Mouse (Mus musculus) thymus, adult 2 months (tissue): ENCODE data around the gene 4930442H23Rik. TPM values are rescaled to one million over a fixed set of nuclear protein-coding genes. Genes with fewer than 3 reads are reported as not detected.

Source experiments
- DNase-seq: peaks from one replicate; pipeline ENCODE4 v3.0.0; 2021
- H3K27ac ChIP-seq: fragments of 200-500 bp; 2 replicates; pipeline ENCODE4 v1.5.1; 2012; ENCODE audit warnings: low read length, control low read depth; ENCODE audit not compliant: control insufficient read depth, insufficient read depth
- H3K27me3 ChIP-seq: fragments of 200-500 bp; 2 replicates; pipeline ENCODE4 v1.6.1; 2012; ENCODE audit warnings: mild to moderate bottlenecking, low read length, moderate library complexity, mixed read lengths; ENCODE audit not compliant: control insufficient read depth, insufficient read depth
- H3K36me3 ChIP-seq: fragments of 200-500 bp; 2 replicates; pipeline ENCODE4 v1.6.1; 2012; ENCODE audit warnings: mild to moderate bottlenecking, low read length, moderate library complexity; ENCODE audit not compliant: control insufficient read depth, insufficient read depth
- H3K4me1 ChIP-seq: fragments of 200-500 bp; replicated peaks from 2 replicates; pipeline ENCODE4 v1.6.1; 2012; ENCODE audit warnings: low read length; ENCODE audit not compliant: control insufficient read depth, insufficient read depth
- H3K4me3 ChIP-seq: fragments of 200-500 bp; 2 replicates; pipeline ENCODE4 v1.5.1; 2012; ENCODE audit warnings: mild to moderate bottlenecking, low read length, control low read depth, moderate library complexity; ENCODE audit not compliant: control insufficient read depth, insufficient read depth
- CTCF ChIP-seq: fragments of 200-500 bp; IDR thresholded peaks from 2 replicates; pipeline ENCODE4 v1.5.1; 2012; ENCODE audit warnings: mild to moderate bottlenecking, control low read depth, low read length, moderate library complexity, borderline replicate concordance; ENCODE audit not compliant: control insufficient read depth, poor library complexity, insufficient read depth; ENCODE audit errors: extremely low read depth
- POLR2A ChIP-seq: fragments of 200-500 bp; IDR thresholded peaks from 2 replicates; pipeline ENCODE4 v1.6.1; 2012; ENCODE audit warnings: mild to moderate bottlenecking, low read length, control low read depth, moderate library complexity; ENCODE audit not compliant: control insufficient read depth, poor library complexity, insufficient read depth; ENCODE audit errors: extremely low read depth
- WGBS: fragments of 180-500 bp; shearing (Covaris S2); methylation state at CpG from one replicate; pipeline ENCODE4 v1.1.7; 2018; 5-methylcytosine and 5-hydroxymethylcytosine counted together
- polyA plus RNA-seq: library from polyadenylated mRNA; depleted of rRNA; stranded (reverse); fragments of >200 nt; gene quantifications from 2 replicates; pipeline ENCODE4 v1.2.3, GENCODE M21; 2012; rRNA removed

The 4930442H23Rik gene
- polyA plus RNA-seq, 1 experiment = not detected

- Histone ChIP-seq H3K27ac (no peak within 1 kb of the TSS), H3K4me1 (peaks cover 36% of the 10 kb centered on the region), H3K4me3 (peak within 1 kb of the TSS; percentile 84), H3K36me3 (no peaks in the 10 kb centered on the region), H3K27me3 (no peaks in the 10 kb centered on the region; the same call in 1 of the 2 replicates)
- no peak for DNase-seq
- no peak for TF ChIP-seq CTCF
- TF ChIP-seq POLR2A = no peak
- 4% methylated on average over 41 of the region's 41 CpGs for WGBS
These were observed 48.5 kb downstream of the 4930442H23Rik start, which contains the start of gene Zbtb7a for GRCm38 (mm10) chr10:81134966-81135681. Gene Zbtb7a (plus strand): TSS chr10:81135220.

GRCm38 (mm10) chr10:81134181-81134587 is 49.5 kb downstream of the 4930442H23Rik start:
- Histone ChIP-seq H3K4me1 (peaks cover 33% of the 10 kb centered on the region), H3K27me3 (no peaks in the 10 kb centered on the region; the same call in 1 of the 2 replicates), H3K36me3 (no peaks in the 10 kb centered on the region), H3K27ac (no peak overlapping the region), H3K4me3 (no peak overlapping the region)
- WGBS = 8% methylated on average over 16 of the region's 16 CpGs
- TF ChIP-seq CTCF = no peak
- DNase-seq = peak; percentile 48

Other genes starting within 250 kb of the 4930442H23Rik start
- gene Gng7, start 168.9 kb downstream of the 4930442H23Rik start, polyA plus RNA-seq = 0.63 and 0.80 TPM in 2 replicates
- 0.05 and 0.13 TPM in 2 replicates for gene Diras1, start 158.2 kb downstream of the 4930442H23Rik start, polyA plus RNA-seq
- 52.7 and 57.6 TPM in 2 replicates for gene Slc39a3, start 146.4 kb downstream of the 4930442H23Rik start, polyA plus RNA-seq
- gene Sgta, start 123.7 kb downstream of the 4930442H23Rik start, polyA plus RNA-seq = 265 and 279 TPM in 2 replicates
- 30.7 and 35.7 TPM in 2 replicates for gene Thop1, start 113.8 kb downstream of the 4930442H23Rik start, polyA plus RNA-seq
- 0.39 and 1.0 TPM in 2 replicates for gene Creb3l3, start 85.0 kb downstream of the 4930442H23Rik start, polyA plus RNA-seq
- gene Map2k2, start 77.9 kb downstream of the 4930442H23Rik start, polyA plus RNA-seq = 214 and 285 TPM in 2 replicates
- gene Zbtb7a, start 48.6 kb downstream of the 4930442H23Rik start, polyA plus RNA-seq = 66.0 and 87.5 TPM in 2 replicates
- gene Pias4, start 15.9 kb downstream of the 4930442H23Rik start, polyA plus RNA-seq = 67.6 and 72.9 TPM in 2 replicates
- 2,100 and 2,369 TPM in 2 replicates for gene Eef2, start 7.2 kb downstream of the 4930442H23Rik start, polyA plus RNA-seq
- 95.9 and 103 TPM in 2 replicates for gene Dapk3, start 844 bp downstream of the 4930442H23Rik start, polyA plus RNA-seq
- 0.12 TPM in 1 of 2 replicates, not detected in the other for gene Nmrk2, start 18.2 kb upstream of the 4930442H23Rik start, polyA plus RNA-seq
- 2.4 and 2.5 TPM in 2 replicates for gene Atcay, start 47.0 kb upstream of the 4930442H23Rik start, polyA plus RNA-seq
- 9.1 and 9.6 TPM in 2 replicates for gene Zfr2, start 49.3 kb upstream of the 4930442H23Rik start, polyA plus RNA-seq
- gene Matk, start 69.1 kb upstream of the 4930442H23Rik start, polyA plus RNA-seq = 19.5 and 21.0 TPM in 2 replicates
- gene Mrpl54, start 83.1 kb upstream of the 4930442H23Rik start, polyA plus RNA-seq = 102 and 118 TPM in 2 replicates
- 125 and 136 TPM in 2 replicates for gene Apba3, start 83.1 kb upstream of the 4930442H23Rik start, polyA plus RNA-seq
- 27.5 and 34.5 TPM in 2 replicates for gene Tjp3, start 107.7 kb upstream of the 4930442H23Rik start, polyA plus RNA-seq
- 212 and 239 TPM in 2 replicates for gene Pip5k1c, start 109.1 kb upstream of the 4930442H23Rik start, polyA plus RNA-seq
- 89.3 and 89.6 TPM in 2 replicates for gene Cactin, start 137.3 kb upstream of the 4930442H23Rik start, polyA plus RNA-seq
- 310 and 312 TPM in 2 replicates for gene Tbxa2r, start 144.9 kb upstream of the 4930442H23Rik start, polyA plus RNA-seq
- gene Gipc3, start 159.4 kb upstream of the 4930442H23Rik start, polyA plus RNA-seq = 0.70 and 0.82 TPM in 2 replicates
- 199 and 209 TPM in 2 replicates for gene Hmg20b, start 166.6 kb upstream of the 4930442H23Rik start, polyA plus RNA-seq
- gene Mfsd12, start 173.6 kb upstream of the 4930442H23Rik start, polyA plus RNA-seq = 65.3 and 85.5 TPM in 2 replicates
- gene 4930404N11Rik, start 182.0 kb upstream of the 4930442H23Rik start, polyA plus RNA-seq = 12.7 TPM in 2 replicates
- gene Fzr1, start 194.7 kb upstream of the 4930442H23Rik start, polyA plus RNA-seq = 181 and 201 TPM in 2 replicates
- 119 and 123 TPM in 2 replicates for gene Dohh, start 200.6 kb upstream of the 4930442H23Rik start, polyA plus RNA-seq
- gene Gm48551, start 200.6 kb upstream of the 4930442H23Rik start, polyA plus RNA-seq = 4.1 and 5.3 TPM in 2 replicates
- gene Gm48552, start 205.2 kb upstream of the 4930442H23Rik start, polyA plus RNA-seq = 7.5 and 8.4 TPM in 2 replicates
- 49.7 and 51.1 TPM in 2 replicates for gene Smim24, start 209.2 kb upstream of the 4930442H23Rik start, polyA plus RNA-seq